Mouse (Mus musculus) lung, embryonic 16.5 days (tissue): ENCODE measurements around the gene Sema4f. TPM values are rescaled to one million over a fixed set of nuclear protein-coding genes. Genes with fewer than 3 reads are reported as not detected.

Experiments used
- ATAC-seq: fragments of 200-750 bp; cut with Nextera tagmentation; 2 replicates; pipeline ENCODE4 v1.8.0; 2017; ENCODE audit warnings: low read depth, mild to moderate bottlenecking, moderate library complexity
- H3K27ac ChIP-seq: fragments of 300-500 bp; sonication (generic); 2 replicates; pipeline ENCODE4 v1.5.1; 2014; ENCODE audit warnings: mild to moderate bottlenecking, control low read depth, low read length
- H3K27me3 ChIP-seq: fragments of 300-500 bp; sonication (generic); 2 replicates; pipeline ENCODE4 v1.6.1; 2014; ENCODE audit warnings: low read depth, low read length, mixed read lengths; ENCODE audit not compliant: control insufficient read depth, insufficient read depth
- H3K36me3 ChIP-seq: fragments of 300-500 bp; sonication (generic); 2 replicates; pipeline ENCODE4 v1.6.1; 2014; ENCODE audit warnings: low read length; ENCODE audit not compliant: control insufficient read depth, insufficient read depth
- H3K4me1 ChIP-seq: fragments of 300-500 bp; sonication (generic); replicated peaks from 2 replicates; pipeline ENCODE4 v1.6.1; 2014; ENCODE audit warnings: low read length, mixed read lengths; ENCODE audit not compliant: control insufficient read depth, insufficient read depth
- H3K4me2 ChIP-seq: fragments of 300-500 bp; sonication (generic); 2 replicates; pipeline ENCODE4 v1.6.1; 2014; ENCODE audit warnings: low read depth, low read length, control low read depth
- H3K4me3 ChIP-seq: fragments of 300-500 bp; sonication (generic); 2 replicates; pipeline ENCODE4 v1.5.1; 2014; ENCODE audit warnings: mild to moderate bottlenecking, low read length, control low read depth
- H3K9ac ChIP-seq: fragments of 300-500 bp; sonication (generic); 2 replicates; pipeline ENCODE4 v1.6.1; 2014; ENCODE audit warnings: low read length, control low read depth
- H3K9me3 ChIP-seq: fragments of 300-500 bp; sonication (generic); 2 replicates; pipeline ENCODE4 v1.6.1; 2016; ENCODE audit warnings: low read length; ENCODE audit not compliant: control insufficient read depth
- WGBS: fragments of 180-500 bp; shearing (Covaris S2); extraction: QIAGEN DNeasy Blood & Tissue Kit; methylation state at CpG from one replicate; pipeline ENCODE4 v1.1.7; 2014; 5-methylcytosine and 5-hydroxymethylcytosine counted together
- polyA plus RNA-seq: library from polyadenylated mRNA; unstranded; fragments of >200 nt; fragmentation: Nextera tagmentation; extraction: Ambion mirVana; gene quantifications from 2 replicates; pipeline ENCODE4 v1.2.1, GENCODE M21; 2015

Sema4f gene
- 14.2 and 14.5 TPM in 2 replicates for polyA plus RNA-seq

- 3% methylated on average over 38 of the region's 44 CpGs for WGBS
- Histone ChIP-seq H3K4me1 (no peaks in the 10 kb centered on the region; the same call in 1 of the 2 replicates), H3K4me3 (peak within 1 kb of the TSS; percentile 56), H3K4me2 (peak within 1 kb of the TSS; percentile 74), H3K27me3 (peaks cover 10% of the 10 kb centered on the region; the same call in 1 of the 2 replicates), H3K36me3 (no peaks in the 10 kb centered on the region), H3K9ac (peak within 1 kb of the TSS; percentile 65), H3K27ac (no peak within 1 kb of the TSS), H3K9me3 (no peaks in the 10 kb centered on the region)
- ATAC-seq, result peak; percentile 98
These were observed at the start of gene Sema4f for GRCm38 (mm10) chr6:82939167-82939912. Sema4f (minus strand) TSS chr6:82939769.

- ATAC-seq, result no peak
- no peak overlapping the region for H3K27ac ChIP-seq
These were observed 47.9 kb upstream of the Sema4f start for GRCm38 (mm10) chr6:82987411-82987971.

GRCm38 (mm10) chr6:82971031-82971430 lies 31.5 kb upstream of the Sema4f start:
- H3K27me3 ChIP-seq, result no peaks in the 10 kb centered on the region
- H3K4me3 ChIP-seq, result no peak overlapping the region
- no peaks in the 10 kb centered on the region for H3K4me1 ChIP-seq
- H3K27ac ChIP-seq, result no peak overlapping the region
- no peaks in the 10 kb centered on the region for H3K36me3 ChIP-seq
- ATAC-seq, result peak; percentile 90
- WGBS, result 5% methylated on average over 5 of the region's 5 CpGs
- H3K9me3 ChIP-seq, result no peaks in the 10 kb centered on the region
- H3K4me2 ChIP-seq, result no peak overlapping the region
- no peak overlapping the region for H3K9ac ChIP-seq

More at GRCm38 (mm10) chr6:82987411-82987971, 47.9 kb upstream of the Sema4f start:
- Histone ChIP-seq H3K4me2 (no peak overlapping the region), H3K9me3 (no peaks in the 10 kb centered on the region), H3K4me3 (no peak overlapping the region), H3K36me3 (no peaks in the 10 kb centered on the region), H3K4me1 (no peaks in the 10 kb centered on the region; the same call in 1 of the 2 replicates), H3K27me3 (no peaks in the 10 kb centered on the region), H3K9ac (no peak overlapping the region)
- 22% methylated on average over 9 of the region's 9 CpGs for WGBS

- Histone ChIP-seq H3K36me3 (no peaks in the 10 kb centered on the region), H3K4me2 (no peak overlapping the region), H3K27me3 (no peaks in the 10 kb centered on the region), H3K9ac (no peak overlapping the region), H3K9me3 (no peaks in the 10 kb centered on the region), H3K4me3 (no peak overlapping the region), H3K4me1 (no peaks in the 10 kb centered on the region), H3K27ac (peak overlapping the region; percentile 75)
- peak; percentile 62 for ATAC-seq
- 43% methylated on average over 6 of the region's 6 CpGs for WGBS
These were observed 29.9 kb upstream of the Sema4f start for GRCm38 (mm10) chr6:82969249-82970084.

GRCm38 (mm10) chr6:82961664-82962063 lies 22.1 kb upstream of the Sema4f start:
- Histone ChIP-seq H3K9me3 (no peaks in the 10 kb centered on the region), H3K9ac (no peak overlapping the region), H3K36me3 (no peaks in the 10 kb centered on the region), H3K4me1 (peaks cover 6% of the 10 kb centered on the region), H3K27me3 (no peaks in the 10 kb centered on the region), H3K4me3 (no peak overlapping the region), H3K27ac (no peak overlapping the region), H3K4me2 (no peak overlapping the region)
- 41% methylated on average over 1 of the region's 1 CpGs for WGBS
- no peak for ATAC-seq

GRCm38 (mm10) chr6:82956553-82957251 lies 17.1 kb upstream of the Sema4f start:
- no peaks in the 10 kb centered on the region for H3K9me3 ChIP-seq
- H3K4me2 ChIP-seq, result peak overlapping the region; percentile 41
- H3K27me3 ChIP-seq, result no peaks in the 10 kb centered on the region
- no peak overlapping the region for H3K9ac ChIP-seq
- no peaks in the 10 kb centered on the region for H3K36me3 ChIP-seq
- H3K4me1 ChIP-seq, result peaks cover 10% of the 10 kb centered on the region
- peak; percentile 94 for ATAC-seq
- WGBS, result 30% methylated on average over 4 of the region's 4 CpGs
- no peak overlapping the region for H3K4me3 ChIP-seq
- H3K27ac ChIP-seq, result peak overlapping the region; percentile 91

- no peaks in the 10 kb centered on the region for H3K4me1 ChIP-seq
- H3K9ac ChIP-seq, result no peak within 1 kb of the TSS
- no peak within 1 kb of the TSS for H3K4me2 ChIP-seq
- no peaks in the 10 kb centered on the region for H3K36me3 ChIP-seq
- no peak within 1 kb of the TSS for H3K27ac ChIP-seq
- no peak within 1 kb of the TSS for H3K4me3 ChIP-seq
- no peaks in the 10 kb centered on the region for H3K9me3 ChIP-seq
- 62% methylated on average over 14 of the region's 14 CpGs for WGBS
- no peaks in the 10 kb centered on the region for H3K27me3 ChIP-seq
- ATAC-seq, result no peak
These were observed 7.1 kb upstream of the Sema4f start, which contains the start of gene M1ap for GRCm38 (mm10) chr6:82946651-82947050. M1ap (plus strand) TSS chr6:82946902.

- 48% methylated on average over 6 of the region's 6 CpGs for WGBS
- Histone ChIP-seq H3K27ac (no peak overlapping the region), H3K9ac (no peak overlapping the region), H3K36me3 (no peaks in the 10 kb centered on the region), H3K4me3 (no peak overlapping the region), H3K4me1 (no peaks in the 10 kb centered on the region), H3K4me2 (no peak overlapping the region), H3K27me3 (no peaks in the 10 kb centered on the region), H3K9me3 (no peaks in the 10 kb centered on the region)
- ATAC-seq, result no peak
These were observed 6.2 kb upstream of the Sema4f start for GRCm38 (mm10) chr6:82945750-82946149.
